Mouse (Mus musculus): ENCODE results near the gene Zfp580.

Zfp580 gene

DNA sequence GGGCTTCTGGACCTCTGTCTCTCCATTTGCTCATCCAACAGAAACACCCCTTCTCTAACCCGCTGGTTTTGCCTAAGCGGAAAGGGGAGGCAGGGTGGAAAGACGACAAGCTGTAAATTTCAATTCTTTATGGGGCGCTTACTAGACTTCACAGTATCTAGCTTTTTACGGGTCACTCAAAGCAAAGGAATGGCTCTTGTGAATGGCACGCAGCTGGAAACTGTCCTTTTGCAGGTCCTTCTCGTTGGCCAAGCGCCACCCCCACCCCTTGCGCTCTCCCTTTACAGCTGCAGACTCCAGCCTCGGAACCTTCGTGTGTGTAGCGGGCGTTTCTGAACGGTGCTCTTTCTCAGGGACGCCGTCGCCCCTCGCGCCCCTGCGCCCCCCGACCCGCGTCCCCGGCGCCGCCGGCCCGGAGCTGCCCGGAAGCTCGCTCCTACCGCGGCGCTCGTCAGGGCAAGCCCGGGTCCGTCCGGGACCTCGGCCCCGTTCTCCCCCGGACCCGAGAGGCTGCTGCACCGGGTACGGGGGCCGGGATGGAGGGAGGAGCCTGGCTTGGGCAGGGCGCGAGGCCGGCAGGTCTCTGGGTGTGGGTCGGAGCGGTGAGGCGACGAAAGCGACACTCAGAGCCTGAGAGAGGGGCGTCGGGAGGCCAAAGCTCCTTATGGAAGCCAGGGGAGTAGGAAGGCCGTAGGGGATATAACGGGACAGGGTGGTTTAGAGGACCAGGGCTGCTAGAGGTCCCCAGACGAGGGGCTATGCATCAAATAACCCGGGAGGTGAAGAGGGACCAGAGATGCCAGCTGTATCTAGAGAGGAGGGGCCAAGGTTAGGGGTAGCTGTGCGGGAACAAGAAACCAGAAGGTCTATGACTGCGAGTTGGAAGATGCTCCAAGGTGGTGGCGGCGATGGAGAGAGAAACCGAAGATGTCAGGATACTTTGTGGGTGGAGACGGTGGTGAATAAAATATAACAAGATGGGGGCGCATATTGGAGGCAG is at the start of gene Zfp580:
TSS of gene Zfp580 (plus strand) at position 346 of the 1,000 bp plus-strand sequence.
- POLR2A ChIA-PET, result interaction anchor here (0.5 to 8.5 kb wide), 42 partner anchors 9 to 1146 kb away, joined by 3 to 114 read pairs (median 5); partner anchors contain the start of genes Gm44973 (in 4 of the 4), U2af2 (in 4 of the 4), Ccdc106 (in 3 of the 4) and Fiz1 (in 3 of the 4)
- CTCF ChIA-PET, result interaction anchor here (0.6 to 3.8 kb wide), 11 partner anchors 10 to 573 kb away, joined by 3 to 33 read pairs (median 4); partner anchors contain the start of genes Sbk2 (in 1 of the 4), Ssc5d (in 1 of the 4) and U2af2 (in 1 of the 4)

- POLR2A ChIA-PET, result interaction anchor here in 2 of 4 experiments (0.6 to 5.2 kb wide), 9 partner anchors 11 to 525 kb away, joined by 3 to 83 read pairs (median 4); partner anchors contain the start of genes Ccdc106 (in 2 of the 2), Fiz1 (in 2 of the 2), Gm44973 (in 2 of the 2) and Zfp524 (in 2 of the 2)
- CTCF ChIA-PET, result interaction anchor here in 2 of 4 experiments (0.6 to 1.1 kb wide), 2 partner anchors 27 to 39 kb away, joined by 3 read pairs; partner anchors contain the start of gene Sbk2 (in 1 of the 2)
Observed at GRCm38 (mm10) chr7:5002876-5003275, 48.5 kb upstream of the Zfp580 start.

DNA sequence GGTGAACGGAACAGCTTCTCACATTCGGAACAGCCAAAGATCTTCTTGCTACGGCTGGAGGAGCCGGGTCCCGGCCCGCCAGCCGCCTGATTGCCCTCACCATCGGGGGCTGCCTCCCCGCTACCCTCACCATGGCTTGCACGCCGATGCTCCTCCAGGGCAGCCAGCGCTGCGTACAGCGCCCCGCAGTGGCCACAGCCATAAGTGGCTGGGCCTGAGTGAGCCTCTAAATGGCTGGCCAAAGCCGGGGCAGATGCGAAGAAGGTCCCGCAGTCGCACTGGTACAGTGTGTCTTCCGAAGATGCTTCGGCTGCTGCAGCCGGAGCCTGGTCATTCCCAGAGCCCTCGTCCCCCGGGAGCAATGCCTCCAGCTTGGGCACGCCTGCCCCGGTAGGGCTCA is 43.1 kb upstream of the Zfp580 start:
- ChIA-PET POLR2A (interaction anchor here (0.7 to 16.6 kb wide), 18 partner anchors 10 to 255 kb away, joined by 3 to 280 read pairs (median 6); partner anchors contain the start of genes Rpl28 (in 2 of the 4), U2af2 (in 2 of the 4), Zfp579 (in 2 of the 4) and 4632433K11Rik (in 1 of the 4)), CTCF (interaction anchor here in 3 of 4 experiments (0.6 to 3.8 kb wide), 12 partner anchors 8 to 484 kb away, joined by 3 to 22 read pairs (median 4); partner anchors contain the start of genes Sbk2 (in 1 of the 3), Tnni3 (in 1 of the 3) and Zfp580 (in 1 of the 3))

DNA sequence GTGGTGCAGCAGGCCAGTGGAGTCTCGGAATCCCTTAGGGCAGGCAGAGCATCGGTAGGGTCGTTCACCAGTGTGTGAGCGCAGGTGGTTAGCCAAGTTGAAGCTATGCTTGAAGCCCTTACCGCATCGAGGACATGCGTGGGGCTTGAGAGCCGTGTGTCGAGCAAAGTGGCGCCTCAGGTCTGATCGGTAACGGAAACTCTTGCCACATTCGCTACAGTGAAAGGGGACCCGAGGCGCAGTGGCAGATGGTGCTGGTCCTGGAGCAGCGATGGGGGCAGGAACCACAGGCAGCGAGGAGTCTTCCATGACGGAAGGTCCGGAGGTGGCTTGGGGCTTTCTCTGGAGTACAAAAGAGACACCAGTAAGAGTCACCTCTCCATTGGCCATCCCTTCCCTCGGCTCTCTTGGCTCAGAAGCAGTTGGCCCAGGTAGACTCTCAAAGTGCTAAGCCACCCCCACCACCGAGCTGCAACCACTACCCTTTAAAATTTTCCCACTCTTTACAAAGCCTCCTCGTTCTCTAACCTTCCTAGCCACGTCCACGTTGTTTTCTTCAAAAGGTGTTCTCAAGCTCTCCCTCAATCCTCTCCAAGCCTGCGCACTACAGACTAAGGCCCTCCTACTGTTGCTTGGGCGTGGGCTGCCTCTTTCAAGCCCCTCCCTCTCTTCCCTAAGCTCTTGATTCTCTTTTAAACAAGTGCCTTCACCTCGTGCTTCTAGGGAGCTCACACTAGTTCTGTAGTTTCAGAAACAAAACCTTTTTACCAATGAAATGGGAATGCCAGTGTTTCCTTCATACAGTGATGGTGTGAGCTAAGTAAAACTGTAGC is 38.4 kb upstream of the Zfp580 start:
- ChIA-PET CTCF (interaction anchor here in 3 of 4 experiments (0.5 to 3.7 kb wide), 9 partner anchors 13 to 389 kb away, joined by 3 to 24 read pairs (median 3); partner anchors contain the start of gene Sbk2 (in 1 of the 3)), POLR2A (interaction anchor here in 3 of 4 experiments (0.5 to 16.6 kb wide), 83 partner anchors 8 to 1779 kb away, joined by 3 to 280 read pairs (median 7); partner anchors contain the start of genes Sbk2 (in 3 of the 3), U2af2 (in 3 of the 3), Ube2s (in 3 of the 3) and 4632433K11Rik (in 2 of the 3))

DNA sequence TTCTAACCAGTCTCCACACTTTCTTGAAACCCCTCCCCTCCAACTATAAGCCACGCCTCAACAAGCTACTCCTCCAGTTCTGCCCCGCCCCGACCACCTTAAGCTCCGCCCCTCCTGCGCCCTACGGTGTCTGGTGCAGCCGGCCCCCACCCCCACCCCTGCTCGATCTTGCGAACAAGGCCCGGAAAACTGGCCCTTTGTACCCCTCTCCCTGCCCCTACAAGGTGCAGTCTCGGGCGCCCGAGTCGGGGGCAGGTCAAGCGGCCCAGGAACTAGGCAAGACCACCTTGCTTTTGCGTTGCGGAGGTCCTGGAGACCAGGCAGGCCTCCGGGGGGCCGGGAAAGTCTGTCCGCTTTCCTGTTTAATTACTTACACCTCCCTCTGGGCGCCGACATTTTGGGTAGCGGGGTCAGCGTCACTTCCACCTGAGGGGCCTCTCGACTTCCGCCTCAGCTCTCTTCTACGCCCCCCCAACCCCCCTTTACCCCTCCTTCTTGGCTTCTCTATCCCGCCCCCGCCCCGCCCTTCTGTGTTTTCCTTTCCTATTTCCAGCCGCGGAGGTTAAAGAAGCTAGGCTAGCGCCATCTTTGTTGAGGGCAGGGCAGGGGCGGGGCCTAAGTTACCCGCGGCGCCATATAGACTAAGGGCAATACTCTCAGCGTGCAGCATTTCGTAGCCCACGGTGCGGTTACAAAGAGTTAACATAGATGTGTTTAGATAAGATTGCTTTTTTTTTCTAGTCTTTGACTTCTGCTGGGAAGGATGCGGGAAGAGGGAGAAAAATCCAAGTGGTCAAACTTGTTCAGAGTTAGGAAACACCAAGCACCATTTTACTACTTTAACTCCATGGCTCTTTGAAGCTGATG is 36.9 kb upstream of the Zfp580 start, which contains the start of the genes Zfp524 and Fiz1:
TSS of gene Zfp524 (plus strand) at position 165 of the 867 bp plus-strand sequence.
TSS of gene Fiz1 (minus strand) at position 447 of the 867 bp plus-strand sequence.
- POLR2A ChIA-PET, result interaction anchor here (0.6 to 16.6 kb wide), 161 partner anchors 8 to 1821 kb away, joined by 3 to 280 read pairs (median 5); partner anchors contain the start of genes U2af2 (in 4 of the 4), Zfp580 (in 4 of the 4), Rpl28 (in 3 of the 4) and Sbk2 (in 3 of the 4)
- CTCF ChIA-PET, result interaction anchor here (0.6 to 3.7 kb wide), 24 partner anchors 8 to 1713 kb away, joined by 3 to 24 read pairs (median 3); partner anchors contain the start of genes Rasl2-9 (in 1 of the 4), Sbk2 (in 1 of the 4) and Zfp784 (in 1 of the 4)

- ChIA-PET POLR2A (interaction anchor here (0.6 to 16.6 kb wide), 119 partner anchors 7 to 1821 kb away, joined by 3 to 280 read pairs (median 6); partner anchors contain the start of genes U2af2 (in 4 of the 4), Zfp580 (in 4 of the 4), Hspbp1 (in 3 of the 4) and Rpl28 (in 3 of the 4)), CTCF (interaction anchor here (0.5 to 3.7 kb wide), 18 partner anchors 7 to 1712 kb away, joined by 3 to 24 read pairs (median 4); partner anchors contain the start of genes Rasl2-9 (in 1 of the 4), Sbk2 (in 1 of the 4) and Zfp784 (in 1 of the 4))
Observed at GRCm38 (mm10) chr7:5015118-5016001, 36.0 kb upstream of the Zfp580 start, which contains the start of gene Gm44973. Gene Gm44973 (plus strand): TSS chr7:5015496.

GRCm38 (mm10) chr7:5016057-5016456 is 35.3 kb upstream of the Zfp580 start:
- ChIA-PET POLR2A (interaction anchor here in 3 of 4 experiments (0.6 to 16.6 kb wide), 47 partner anchors 11 to 1725 kb away, joined by 3 to 280 read pairs (median 13); partner anchors contain the start of genes U2af2 (in 3 of the 3), Ube2s (in 3 of the 3), Zfp580 (in 3 of the 3) and Hspbp1 (in 2 of the 3)), CTCF (interaction anchor here in 1 of 4 experiments (1.4 to 3.7 kb wide), 3 partner anchors 15 to 45 kb away, joined by 4 to 24 read pairs (median 6); no protein-coding TSS in a partner anchor)

GRCm38 (mm10) chr7:5016920-5017319 is 34.4 kb upstream of the Zfp580 start:
- ChIA-PET CTCF (interaction anchor here in 1 of 4 experiments (1.4 to 2.1 kb wide), 5 partner anchors 14 to 45 kb away, joined by 4 to 6 read pairs (median 4); partner anchors contain the start of gene U2af2), POLR2A (interaction anchor here in 3 of 4 experiments (0.7 to 16.6 kb wide), 25 partner anchors 11 to 332 kb away, joined by 3 to 280 read pairs (median 13); partner anchors contain the start of genes U2af2 (in 3 of the 3), Zfp784 (in 2 of the 3), 4632433K11Rik (in 1 of the 3) and Cox6b2 (in 1 of the 3))

DNA sequence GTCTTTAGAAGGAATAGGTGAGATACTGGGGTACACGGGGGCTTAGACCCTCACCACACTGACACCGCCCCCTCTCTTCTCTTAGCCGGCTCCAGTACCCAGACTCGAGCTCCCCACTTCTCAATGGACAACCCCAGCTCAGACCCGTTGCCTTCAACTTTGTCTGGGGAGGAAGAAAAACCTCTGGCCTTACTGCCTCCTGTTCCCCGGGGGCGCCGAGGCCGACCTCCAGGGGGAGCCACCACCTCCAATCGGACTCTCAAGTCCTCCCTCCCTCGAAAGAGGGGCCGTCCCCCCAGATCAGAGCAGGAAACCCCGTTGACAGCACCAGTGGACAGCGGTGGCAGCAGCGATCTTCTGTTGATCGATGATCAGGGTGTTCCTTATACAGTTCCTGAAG is 34.0 kb upstream of the Zfp580 start:
- POLR2A ChIA-PET, result interaction anchor here in 3 of 4 experiments (0.7 to 16.6 kb wide), 18 partner anchors 8 to 1241 kb away, joined by 3 to 280 read pairs (median 52); partner anchors contain the start of genes U2af2 (in 2 of the 3), 4632433K11Rik (in 1 of the 3), Cox6b2 (in 1 of the 3) and Sbk2 (in 1 of the 3)
- CTCF ChIA-PET, result interaction anchor here in 1 of 4 experiments (1.0 to 1.5 kb wide), 5 partner anchors 17 to 44 kb away, joined by 3 to 4 read pairs (median 4); partner anchors contain the start of gene U2af2

GRCm38 (mm10) chr7:5017931-5018330 is 33.4 kb upstream of the Zfp580 start:
- POLR2A ChIA-PET, result interaction anchor here in 3 of 4 experiments (0.7 to 16.6 kb wide), 18 partner anchors 9 to 1241 kb away, joined by 3 to 280 read pairs (median 56); partner anchors contain the start of genes U2af2 (in 2 of the 3), Zfp784 (in 2 of the 3), 4632433K11Rik (in 1 of the 3) and Ppp1r12c (in 1 of the 3)
- CTCF ChIA-PET, result interaction anchor here in 1 of 4 experiments (0.6 to 1.5 kb wide), 6 partner anchors 17 to 301 kb away, joined by 3 to 4 read pairs (median 4); partner anchors contain the start of gene U2af2

DNA sequence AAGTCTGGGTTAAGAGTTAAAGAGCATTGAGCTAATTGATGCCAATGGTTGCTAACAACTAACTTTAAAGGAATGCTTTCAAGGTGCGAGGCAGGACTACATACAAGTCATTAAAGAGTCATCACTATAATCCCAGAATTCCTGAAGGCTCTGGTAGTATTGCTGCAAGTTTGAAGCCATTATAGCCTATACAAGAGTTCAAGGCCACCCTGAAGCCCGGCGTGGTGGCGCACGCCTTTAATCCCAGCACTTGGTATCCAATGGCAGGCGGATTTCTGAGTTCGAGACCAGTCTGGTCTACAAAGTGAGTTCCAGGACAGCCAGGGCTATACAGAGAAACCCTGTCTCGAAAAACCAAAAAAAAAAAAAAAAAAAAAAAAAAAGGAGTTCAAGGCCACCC is 31.8 kb upstream of the Zfp580 start:
- ChIA-PET CTCF (interaction anchor here in 1 of 4 experiments (0.7 to 3.1 kb wide), 3 partner anchors 9 to 56 kb away, joined by 3 to 12 read pairs (median 3); partner anchors contain the start of gene Sbk2), POLR2A (interaction anchor here (0.6 to 16.6 kb wide), 38 partner anchors 8 to 1221 kb away, joined by 3 to 280 read pairs (median 5); partner anchors contain the start of genes Ube2s (in 3 of the 4), Zfp580 (in 3 of the 4), U2af2 (in 2 of the 4) and Zfp784 (in 2 of the 4))

GRCm38 (mm10) chr7:5020000-5020681 is 31.2 kb upstream of the Zfp580 start, which contains the start of the genes Zfp865 and Ccdc106:
Gene Zfp865 (plus strand): TSS chr7:5020376.
Gene Ccdc106 (plus strand): TSS chr7:5020553.
- POLR2A ChIA-PET, result interaction anchor here (0.6 to 16.6 kb wide), 41 partner anchors 8 to 1195 kb away, joined by 3 to 280 read pairs (median 5); partner anchors contain the start of genes Ube2s (in 3 of the 4), Zfp580 (in 3 of the 4), U2af2 (in 2 of the 4) and Zfp784 (in 2 of the 4)
- CTCF ChIA-PET, result interaction anchor here in 1 of 4 experiments (0.7 to 3.1 kb wide), 3 partner anchors 10 to 56 kb away, joined by 3 to 12 read pairs (median 3); partner anchors contain the start of gene Sbk2
